Comparison of ENCODE assay signal across 8 mouse cellular contexts in genomic region chr6:128227438-128228017, GRCm38 (mm10).
DNase-seq lines count a peak whose midpoint lies in the region; ATAC-seq and TF ChIP-seq lines count a peak whose summit lies in the region.

No protein-coding gene starts in this region.

- no peak overlapping the region for H3K9ac ChIP-seq in heart, postnatal 0 days (replicated peaks; ENCODE audit: low read depth, low read length)
- H3K9ac ChIP-seq in forebrain, embryonic 14.5 days (ENCODE audit: low read length), result no peak overlapping the region
- H3K9ac ChIP-seq in kidney, embryonic 15.5 days, result no peak overlapping the region

- DNase-seq in heart, postnatal 0 days (ENCODE audit: low spot score), result peak; percentile 45
- no peak for DNase-seq in heart, embryonic 10.5 days (ENCODE audit: low spot score)
- peak; percentile 39 for DNase-seq in WW6 (ENCODE audit: low read depth, low spot score)
- peak; percentile 41 for DNase-seq in forebrain, embryonic 14.5 days (ENCODE audit: low spot score)
- peak; percentile 21 for DNase-seq in lung, postnatal 14 days
- peak; percentile 39 for DNase-seq in right cerebral cortex, postnatal 14 days
- DNase-seq in cerebellum, adult 9-11 months, result no peak

- H3K4me1 ChIP-seq in heart, postnatal 0 days (ENCODE audit: control insufficient read depth, insufficient read depth), result peaks cover 7% of the 10 kb centered on the region
- peaks cover 13% of the 10 kb centered on the region for H3K4me1 ChIP-seq in heart, embryonic 10.5 days
- no peaks in the 10 kb centered on the region for H3K4me1 ChIP-seq in forebrain, embryonic 14.5 days (ENCODE audit: control insufficient read depth, insufficient read depth, low read length)
- 0 out of 2 replicates have a peak, but pooled peaks cover 4% of the 10 kb centered on the region for H3K4me1 ChIP-seq in kidney, embryonic 15.5 days

- no peak overlapping the region for H3K27ac ChIP-seq in heart, postnatal 0 days (ENCODE audit: low read depth)
- H3K27ac ChIP-seq in heart, embryonic 10.5 days, result no peak overlapping the region
- H3K27ac ChIP-seq in forebrain, embryonic 14.5 days (ENCODE audit: low read depth, low read length), result no peak overlapping the region
- no peak overlapping the region for H3K27ac ChIP-seq in kidney, embryonic 15.5 days

- peak; percentile 36 for TF ChIP-seq CTCF in heart, postnatal 0 days (IDR thresholded peaks at IDR 0.05; ENCODE audit: low read depth)

- no peaks in the 10 kb centered on the region for H3K9me3 ChIP-seq in heart, postnatal 0 days (replicated peaks; ENCODE audit: control insufficient read depth, low read length)
- no peaks in the 10 kb centered on the region for H3K9me3 ChIP-seq in heart, embryonic 10.5 days
- no peaks in the 10 kb centered on the region for H3K9me3 ChIP-seq in forebrain, embryonic 14.5 days (replicated peaks; ENCODE audit: control insufficient read depth, low read length)
- H3K9me3 ChIP-seq in kidney, embryonic 15.5 days (replicated peaks), result no peaks in the 10 kb centered on the region

- H3K36me3 ChIP-seq in heart, postnatal 0 days (replicated peaks; ENCODE audit: control insufficient read depth, insufficient read depth, low read length), result 0 out of 2 replicates have a peak, but pooled peaks cover 3% of the 10 kb centered on the region
- H3K36me3 ChIP-seq in heart, embryonic 10.5 days, result no peaks in the 10 kb centered on the region
- no peaks in the 10 kb centered on the region for H3K36me3 ChIP-seq in forebrain, embryonic 14.5 days (ENCODE audit: control insufficient read depth, insufficient read depth, low read length)
- H3K36me3 ChIP-seq in kidney, embryonic 15.5 days, result no peaks in the 10 kb centered on the region

- 38% methylated on average over 8 of the region's 8 CpGs for WGBS in heart, postnatal 0 days
- 34% methylated on average over 8 of the region's 8 CpGs for WGBS in heart, embryonic 10.5 days
- 16% methylated on average over 8 of the region's 8 CpGs for WGBS in forebrain, embryonic 14.5 days
- 26% methylated on average over 8 of the region's 8 CpGs for WGBS in kidney, embryonic 15.5 days

- no peak overlapping the region for H3K4me2 ChIP-seq in heart, postnatal 0 days (ENCODE audit: low read depth, low read length)
- H3K4me2 ChIP-seq in forebrain, embryonic 14.5 days (ENCODE audit: low read length), result no peak overlapping the region
- H3K4me2 ChIP-seq in kidney, embryonic 15.5 days, result 0 out of 2 replicates have a peak overlapping the region, but pooled peaks have one; percentile 35

- no peak for TF ChIP-seq EP300 in heart, postnatal 0 days (IDR thresholded peaks at IDR 0.05; ENCODE audit: low read depth)

- no peaks in the 10 kb centered on the region for H3K27me3 ChIP-seq in heart, postnatal 0 days (ENCODE audit: control insufficient read depth, insufficient read depth, low read length)
- H3K27me3 ChIP-seq in heart, embryonic 10.5 days (ENCODE audit: insufficient read depth, poor library complexity, severe bottlenecking), result no peaks in the 10 kb centered on the region
- no peaks in the 10 kb centered on the region for H3K27me3 ChIP-seq in forebrain, embryonic 14.5 days (replicated peaks; ENCODE audit: control insufficient read depth, insufficient read depth, low read length)
- no peaks in the 10 kb centered on the region for H3K27me3 ChIP-seq in kidney, embryonic 15.5 days

- ATAC-seq in heart, postnatal 0 days (ENCODE audit: insufficient read depth, low read depth), result peak; percentile 73
- peak; percentile 40; the same call in 1 of the 2 replicates for ATAC-seq in forebrain, embryonic 14.5 days
- peak; percentile 54; the same call in 1 of the 2 replicates for ATAC-seq in kidney, embryonic 15.5 days (replicated peaks; ENCODE audit: low FRiP score)

- no peak overlapping the region for H3K4me3 ChIP-seq in heart, postnatal 0 days (ENCODE audit: low read depth, low read length)
- H3K4me3 ChIP-seq in heart, embryonic 10.5 days, result no peak overlapping the region
- no peak overlapping the region for H3K4me3 ChIP-seq in forebrain, embryonic 14.5 days (ENCODE audit: low read depth, low read length)
- H3K4me3 ChIP-seq in kidney, embryonic 15.5 days (replicated peaks), result no peak overlapping the region

Comparison
In these comparisons a context has a peak if more than half of its experiments do, and no peak if none do; other contexts are left out.
1. DNase-seq: peak in heart, postnatal 0 days (single experiment), WW6 (single experiment), forebrain, embryonic 14.5 days (single experiment), lung, postnatal 14 days (single experiment) and right cerebral cortex, postnatal 14 days (single experiment); none in heart, embryonic 10.5 days (single experiment) and cerebellum, adult 9-11 months (single experiment).
2. Peak in every context shown above with its lines, with median percentiles within 50 percentile points of each other: ATAC-seq.